Mouse (Mus musculus) spleen, adult 18-20 months (tissue): ENCODE measurements around the gene Snx1.

Source experiments
- DNase-seq, 2 experiments: peaks; one replicate each; pipeline ENCODE4 v3.0.0; 2022; ENCODE audit warnings: mixed read lengths in 2 of 2

Gene Snx1

GRCm38 (mm10) chr9:66087062-66087461, 39.3 kb downstream of the Snx1 start:
- no peak for DNase-seq

DNA sequence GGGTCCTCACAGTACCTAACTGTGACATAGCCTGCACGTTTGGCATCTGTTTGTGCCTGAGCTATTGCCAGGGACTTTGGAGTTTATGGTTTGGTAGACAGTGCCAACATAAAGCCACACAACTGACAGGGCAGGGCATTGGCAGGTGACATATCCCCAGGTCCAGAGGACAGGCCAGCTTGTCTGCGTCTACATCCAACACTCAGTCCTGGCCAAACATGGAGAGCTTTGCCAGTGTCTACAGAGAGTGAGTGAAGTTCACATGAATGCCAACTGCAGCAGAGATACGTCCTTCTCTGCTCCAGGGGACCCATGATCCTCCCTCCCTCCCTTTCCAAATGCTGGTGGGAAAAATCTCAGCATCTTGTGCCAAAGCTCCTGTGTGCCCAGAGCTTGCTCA, 42.2 kb downstream of the Snx1 start:
- DNase-seq, result no peak

GRCm38 (mm10) chr9:66081999-66082398, 44.4 kb downstream of the Snx1 start:
- no peak for DNase-seq

GRCm38 (mm10) chr9:66080804-66081459, 45.5 kb downstream of the Snx1 start:
- DNase-seq, result no peak

DNA sequence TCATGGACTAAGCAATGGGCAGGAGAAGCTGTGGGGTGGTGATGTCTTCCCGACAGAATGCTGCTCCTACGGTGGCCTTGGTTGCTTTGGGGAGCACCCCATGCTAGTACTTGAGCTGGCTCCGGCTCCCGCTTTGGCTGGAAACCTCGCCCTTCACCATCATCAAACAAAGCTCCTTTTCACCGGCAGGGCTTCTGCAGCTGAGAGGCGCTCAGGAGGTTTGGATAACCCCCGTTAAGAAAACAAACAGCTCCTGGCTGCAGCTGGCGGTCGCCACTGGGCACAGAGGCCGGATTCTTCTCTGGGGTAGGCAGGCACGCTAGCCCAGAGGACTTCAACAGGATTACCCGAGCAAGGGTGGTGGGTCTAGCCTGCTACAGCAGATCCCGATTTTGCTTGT, 47.9 kb downstream of the Snx1 start:
- no peak for DNase-seq

GRCm38 (mm10) chr9:66078072-66078471, 48.3 kb downstream of the Snx1 start:
- no peak for DNase-seq

DNA sequence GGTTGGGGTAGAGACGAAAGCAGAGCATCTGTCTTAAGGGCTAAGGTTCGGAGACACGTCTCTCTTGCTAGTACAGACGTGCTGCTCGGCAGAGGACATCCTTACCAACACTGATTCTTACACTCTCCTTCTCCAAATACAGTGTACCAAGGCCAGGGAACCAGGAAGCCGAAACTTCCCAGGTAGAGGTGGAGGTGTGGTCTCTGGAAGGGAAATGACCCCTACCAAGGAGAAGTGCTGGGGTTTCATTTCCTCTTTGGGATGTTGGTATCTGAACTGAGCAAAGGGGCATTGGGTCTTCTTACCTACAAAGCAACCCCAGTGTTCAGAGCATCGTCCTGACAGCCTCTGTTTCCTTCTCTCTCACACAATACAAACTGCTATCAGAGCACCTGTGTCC, 53.6 kb downstream of the Snx1 start:
- DNase-seq, result no peak

DNA sequence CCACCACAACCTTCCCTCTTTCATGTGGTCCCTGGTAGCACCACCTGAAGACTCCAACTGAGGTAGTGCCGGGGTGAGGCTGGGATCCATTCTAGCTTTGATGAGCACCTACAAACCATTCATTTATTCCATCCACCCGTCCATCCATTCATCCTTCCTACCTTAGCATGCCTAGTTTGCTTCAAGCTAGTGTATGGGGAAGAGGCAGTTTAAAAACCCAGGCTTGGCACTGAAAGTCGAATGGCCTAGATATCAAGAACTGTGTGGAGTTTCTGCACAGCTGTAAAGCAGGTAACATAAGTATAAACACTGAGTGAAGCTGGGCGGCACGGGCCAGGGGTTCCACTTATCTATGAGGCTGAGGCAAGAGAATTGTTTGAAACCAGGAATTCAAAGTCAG, 56.2 kb downstream of the Snx1 start:
- no peak for DNase-seq

DNA sequence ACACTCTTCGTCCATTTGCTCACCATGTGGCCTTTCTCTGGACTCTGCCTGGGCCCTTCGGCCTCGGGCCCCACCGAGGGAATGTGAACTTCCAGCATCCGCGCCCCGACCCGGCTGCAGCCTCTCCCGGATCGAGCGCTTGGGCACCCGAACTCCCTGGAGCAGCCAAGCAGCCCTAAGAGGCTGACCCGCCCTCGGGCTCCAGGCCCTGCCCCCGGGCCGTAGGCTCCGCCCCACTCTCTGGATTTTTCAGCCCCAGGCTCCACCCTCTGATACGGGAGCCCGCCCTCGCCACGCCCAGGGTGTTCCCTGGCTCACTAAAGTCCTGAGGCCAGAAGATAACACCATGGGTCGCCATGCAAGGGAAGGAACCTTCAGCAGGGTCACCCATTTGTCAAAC, 56.8 kb downstream of the Snx1 start, which contains the start of gene Snx22:
TSS of gene Snx22 (minus strand) at position 137 of the 400 bp plus-strand sequence.
- peak; percentile 73 to 87 for DNase-seq

- no peak for DNase-seq
These were observed 57.4 kb downstream of the Snx1 start for GRCm38 (mm10) chr9:66068971-66069391.

GRCm38 (mm10) chr9:66068056-66068455, 58.3 kb downstream of the Snx1 start:
- no peak for DNase-seq

GRCm38 (mm10) chr9:66067542-66067941, 58.8 kb downstream of the Snx1 start:
- DNase-seq, result peak in 1 of 2 experiments; percentile 30

DNA sequence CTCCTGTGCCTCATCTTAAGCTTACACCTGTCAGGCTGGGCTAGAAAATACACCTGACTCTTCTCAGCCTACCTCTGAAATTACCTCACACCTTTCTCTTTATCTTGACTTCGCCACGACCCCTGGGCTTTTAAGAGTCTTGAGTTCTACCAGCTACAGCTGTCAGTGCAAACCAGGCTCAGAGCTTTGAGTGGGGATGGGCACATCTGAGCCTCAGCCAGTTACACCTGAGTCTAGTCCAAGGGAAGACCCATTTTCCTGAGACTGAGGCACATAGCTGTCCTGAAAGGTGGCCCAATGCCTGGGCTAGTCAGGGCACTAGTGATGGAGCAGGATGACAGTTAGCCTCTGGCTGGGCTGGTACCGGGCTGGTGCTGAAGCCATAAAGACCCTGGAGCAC, 59.6 kb downstream of the Snx1 start:
- DNase-seq, result no peak

DNA sequence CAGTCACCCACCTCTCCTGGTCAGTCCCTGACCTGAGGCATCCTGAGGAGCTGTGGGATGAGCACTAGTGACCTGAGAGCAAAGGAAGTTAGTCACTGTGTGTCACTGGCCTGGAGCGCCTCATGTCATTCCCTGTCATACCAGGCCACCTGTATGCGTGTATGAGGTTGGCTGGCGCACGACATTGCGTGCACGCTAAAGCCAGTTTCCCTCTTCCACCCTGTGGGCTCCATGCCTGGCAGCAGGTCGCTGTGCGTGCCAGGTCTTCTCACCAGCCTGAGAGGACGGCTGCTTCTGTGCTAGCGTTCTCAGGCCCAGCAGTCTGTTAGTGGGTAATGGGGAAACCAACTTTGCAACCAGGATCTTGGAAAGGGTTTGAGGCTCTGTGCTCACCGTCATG, 62.1 kb downstream of the Snx1 start:
- no peak for DNase-seq

GRCm38 (mm10) chr9:66063446-66063845, 62.9 kb downstream of the Snx1 start:
- no peak for DNase-seq

GRCm38 (mm10) chr9:66061656-66062055, 64.7 kb downstream of the Snx1 start:
- DNase-seq, result no peak

DNA sequence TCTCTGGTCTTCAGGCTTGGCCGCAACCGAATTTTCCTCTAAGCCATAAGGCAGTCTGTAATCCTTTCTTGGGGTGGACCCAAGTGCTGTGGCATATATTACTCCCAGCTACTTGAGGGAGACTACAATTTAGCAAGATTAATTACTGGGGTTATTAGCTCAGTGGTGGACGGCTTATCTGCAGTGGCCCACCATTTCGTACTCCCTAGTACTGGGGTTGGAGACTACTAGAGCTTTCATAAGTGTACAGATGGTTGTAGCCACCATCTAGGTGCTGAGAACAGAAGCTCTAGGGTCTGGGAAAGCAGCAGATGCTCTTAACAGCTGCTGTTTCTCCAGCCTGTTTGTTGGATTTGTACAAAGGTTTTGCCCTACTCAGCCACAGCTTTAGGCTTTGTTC, 65.4 kb downstream of the Snx1 start:
- DNase-seq, result no peak

DNA sequence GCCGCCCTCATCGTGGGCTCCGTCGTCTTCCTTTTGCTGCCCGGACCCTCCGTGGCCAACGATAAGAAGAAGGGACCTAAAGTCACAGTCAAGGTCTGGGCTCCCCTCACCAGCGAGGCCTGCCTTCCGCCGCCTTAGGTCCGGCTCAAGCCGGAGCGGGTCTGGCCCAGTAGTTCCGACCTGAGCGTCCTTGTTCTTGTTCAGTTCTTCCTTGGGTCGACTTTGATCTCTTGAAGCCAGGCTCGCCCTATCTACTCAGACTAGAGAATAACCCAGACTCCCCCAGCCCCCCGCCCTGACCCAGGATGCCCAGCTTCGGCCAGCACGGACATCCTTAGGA, 66.1 kb downstream of the Snx1 start:
- no peak for DNase-seq

DNA sequence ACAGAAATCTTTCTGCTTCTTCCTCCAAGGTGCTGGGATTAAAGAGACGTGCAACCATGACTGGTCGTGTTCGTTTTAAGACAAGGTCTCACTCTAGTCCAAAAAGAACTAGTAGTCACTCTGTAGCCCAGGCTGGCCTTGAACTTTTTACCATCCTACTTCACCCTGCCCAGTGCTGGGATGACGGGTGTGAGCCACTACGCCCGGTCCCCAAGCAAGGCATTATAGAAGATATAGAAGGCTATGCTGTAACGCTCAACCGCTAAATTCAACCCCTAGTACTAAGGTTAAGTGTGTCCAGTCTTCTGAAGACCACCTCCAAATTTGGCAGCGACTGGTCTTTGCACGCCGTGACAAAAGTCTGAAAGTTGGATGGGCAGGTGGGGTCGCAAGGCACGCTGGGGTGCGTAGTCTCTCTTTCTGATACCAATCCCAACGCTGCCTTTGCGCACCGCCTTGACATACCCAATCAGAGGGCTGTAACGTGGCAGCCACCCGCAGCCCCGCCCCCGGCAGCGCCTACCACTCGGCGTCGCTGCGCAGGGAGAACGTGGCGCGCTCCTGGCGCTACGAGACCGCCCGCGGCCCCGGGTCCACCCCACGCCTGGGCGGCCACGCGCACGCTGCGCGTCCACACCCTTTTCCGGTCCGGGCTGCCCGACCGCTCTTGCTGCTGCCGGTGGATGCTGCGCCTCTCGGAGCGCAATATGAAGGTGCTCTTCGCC, 66.6 kb downstream of the Snx1 start, which contains the start of gene Ppib:
TSS of gene Ppib (plus strand) at position 640 of the 725 bp plus-strand sequence.
- DNase-seq, result peak; percentile 96

- DNase-seq, result no peak
These were observed 72.8 kb downstream of the Snx1 start for GRCm38 (mm10) chr9:66053620-66054019.

DNA sequence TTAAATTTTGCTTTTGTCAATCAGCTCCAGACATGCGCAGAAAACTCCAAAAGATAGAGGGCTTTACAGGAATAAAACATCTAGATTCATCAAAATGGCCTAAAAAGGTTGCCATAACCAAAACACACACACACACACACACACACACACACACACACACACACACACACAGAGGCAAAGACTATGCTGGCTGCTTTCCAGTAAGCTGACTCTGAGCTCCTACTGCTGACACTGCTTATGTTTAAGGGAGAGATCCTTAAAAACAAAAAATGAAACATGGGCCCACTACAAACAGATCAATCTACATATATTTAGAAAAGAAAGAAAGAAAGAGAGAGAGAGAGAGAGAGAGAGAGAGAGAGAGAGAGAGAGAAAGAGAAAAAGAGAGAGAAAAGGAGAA, 73.7 kb downstream of the Snx1 start:
- DNase-seq, result no peak

- DNase-seq, result no peak
These were observed 74.9 kb downstream of the Snx1 start for GRCm38 (mm10) chr9:66051493-66051892.

DNA sequence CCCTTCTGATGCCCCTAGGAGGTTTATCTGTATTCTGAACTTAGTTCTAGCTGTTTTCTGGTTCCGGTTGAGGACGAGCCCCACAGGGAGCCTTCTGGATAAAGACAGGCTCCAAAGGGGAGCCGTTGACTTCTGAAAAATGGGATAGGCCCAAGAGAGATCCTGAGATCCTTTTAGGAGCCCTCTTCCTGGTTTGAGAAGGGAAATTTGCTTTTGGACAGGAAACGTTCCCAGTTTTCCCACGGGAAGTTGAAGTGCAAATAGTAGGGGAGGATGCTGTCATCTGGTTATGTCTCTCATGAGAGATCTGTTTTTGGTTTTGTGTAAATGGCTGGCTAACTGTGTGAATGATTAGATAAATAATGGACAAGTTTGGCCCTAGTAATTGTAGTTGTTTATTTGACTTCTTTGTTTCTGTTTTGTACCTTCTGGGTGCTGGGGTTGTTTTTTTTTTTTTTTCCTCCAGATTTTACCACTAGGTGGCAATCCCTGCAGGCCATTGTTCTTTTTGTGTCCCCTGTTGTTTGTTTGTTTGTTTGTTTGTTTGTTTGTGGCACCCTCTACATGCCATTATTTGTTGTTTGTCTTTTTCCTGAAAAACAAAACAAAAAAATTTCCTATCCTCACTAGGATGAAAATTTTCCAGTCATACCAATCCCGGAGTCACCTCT, 76.3 kb downstream of the Snx1 start:
- DNase-seq, result no peak

GRCm38 (mm10) chr9:66043241-66043640, 83.1 kb downstream of the Snx1 start:
- DNase-seq, result no peak
